In the genomic region with DNA sequence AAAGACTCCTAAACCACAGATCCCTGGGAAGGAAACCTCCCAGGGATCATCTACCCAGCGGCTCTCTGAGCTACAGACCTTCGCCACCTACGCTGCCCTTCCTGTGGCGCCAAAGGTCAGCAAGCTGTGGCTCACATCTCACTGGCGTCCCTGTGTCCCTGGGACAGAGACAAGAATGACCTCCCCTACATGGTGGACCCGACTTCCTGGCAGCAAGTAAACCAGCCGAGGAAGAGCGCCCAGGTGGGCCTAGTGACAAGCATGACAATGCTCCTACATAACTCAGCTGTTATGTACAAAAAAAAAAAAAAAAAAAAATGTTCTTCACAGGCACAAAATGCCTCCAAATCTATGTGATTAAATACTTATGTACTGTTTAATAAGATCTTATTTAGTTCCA, we compare ENCODE assay signal across 10 mouse cellular contexts.
"Had no signal": no experiment of that assay in that cellular context is flagged by ENCODE, and none has a peak within 500 bp of the region (broad histone marks: within the 10 kb centered on the region; RNA-seq: fewer than 3 reads in every experiment).

No protein-coding gene starts in this region.

- H3K27ac ChIP-seq: intestine, embryonic 15.5 days; kidney, postnatal 0 days; layer of hippocampus, adult 2 months; limb, embryonic 15.5 days; liver, embryonic 14.5 days; macrophage; neural tube, embryonic 12.5 days; stomach, embryonic 15.5 days had no signal

- H3K27me3 ChIP-seq: intestine, embryonic 15.5 days; limb, embryonic 15.5 days; neural tube, embryonic 12.5 days; stomach, embryonic 15.5 days had no signal

- H3K9me3 ChIP-seq: intestine, embryonic 15.5 days; limb, embryonic 15.5 days; neural tube, embryonic 12.5 days; stomach, embryonic 15.5 days had no signal

- H3K4me2 ChIP-seq: neural tube, embryonic 12.5 days had no signal

- H3K4me3 ChIP-seq: intestine, embryonic 15.5 days; neural tube, embryonic 12.5 days had no signal

- H3K9ac ChIP-seq: intestine, embryonic 15.5 days; limb, embryonic 15.5 days; liver, embryonic 14.5 days; liver, postnatal 0 days; lung, embryonic 14.5 days; neural tube, embryonic 12.5 days; stomach, embryonic 15.5 days had no signal

- H3K4me1 ChIP-seq: intestine, embryonic 15.5 days; limb, embryonic 15.5 days; neural tube, embryonic 12.5 days; stomach, embryonic 15.5 days had no signal
